Mouse (Mus musculus) left cerebral cortex, postnatal 25 days (tissue): ENCODE data around the gene Fbll1. TPM values are rescaled to one million over a fixed set of nuclear protein-coding genes. Genes with fewer than 3 reads are reported as not detected.

ENCODE experiments used
- DNase-seq, 2 experiments: peaks; one replicate each; pipeline ENCODE4 v3.0.0; 2022; ENCODE audit warnings: low spot score in 2 of 2, mixed read lengths in 1 of 2
- intact Hi-C: fragments of 180-260 bp; cut with DNase I; formaldehyde crosslinking; loops from one replicate; pipeline ENCODE4 v1.15.1; 2025
- total RNA-seq, 2 experiments: library from RNA; stranded (reverse); gene quantifications; 2 replicates each; pipeline ENCODE4 v1.2.3; 2021

Fbll1 gene
- total RNA-seq, 2 experiments from 2014 or later = 42.0 to 45.3 TPM

DNA sequence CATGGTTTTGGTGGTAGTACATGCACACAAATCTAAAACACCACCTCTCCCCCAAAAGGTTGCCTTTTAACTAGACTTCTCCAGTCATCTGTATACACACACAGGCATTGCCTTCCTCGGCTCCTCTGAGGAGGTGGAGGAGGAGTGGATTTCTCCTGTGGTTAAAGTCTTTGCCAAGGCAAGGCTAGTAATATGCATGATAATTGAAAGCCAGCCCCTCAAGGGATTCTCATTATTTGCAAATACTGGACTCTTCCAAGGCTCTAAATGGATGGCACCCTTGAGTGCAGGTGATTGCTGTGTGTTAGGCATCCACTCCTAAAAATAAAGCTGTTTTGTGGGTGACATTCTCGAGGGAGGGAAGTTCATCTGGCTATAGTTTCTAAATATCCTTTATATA lies 10.2 kb downstream of the Fbll1 start:
- no peak for DNase-seq
- intact Hi-C loops = no loop called here

DNA sequence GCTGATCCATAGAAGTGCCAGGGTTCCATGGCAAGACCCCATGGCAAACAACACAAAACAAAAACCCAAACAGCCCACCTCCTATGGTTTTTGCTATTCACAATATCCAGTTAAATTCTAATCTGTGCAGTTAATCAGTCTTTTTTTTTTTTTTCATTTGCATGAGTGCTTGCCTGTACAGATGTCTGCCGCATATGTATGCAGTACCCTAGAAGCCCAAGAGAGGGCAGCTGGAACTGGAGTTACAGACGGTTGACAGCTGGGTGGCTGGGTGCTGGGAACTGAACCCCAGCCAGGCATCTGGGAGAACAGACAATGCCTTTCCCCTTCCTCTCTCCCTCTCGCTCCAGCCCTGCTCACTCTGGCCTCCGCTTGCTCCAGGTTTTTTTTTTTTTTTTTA lies 14.1 kb downstream of the Fbll1 start:
- no peak for DNase-seq
- intact Hi-C loops = no loop called here

DNA sequence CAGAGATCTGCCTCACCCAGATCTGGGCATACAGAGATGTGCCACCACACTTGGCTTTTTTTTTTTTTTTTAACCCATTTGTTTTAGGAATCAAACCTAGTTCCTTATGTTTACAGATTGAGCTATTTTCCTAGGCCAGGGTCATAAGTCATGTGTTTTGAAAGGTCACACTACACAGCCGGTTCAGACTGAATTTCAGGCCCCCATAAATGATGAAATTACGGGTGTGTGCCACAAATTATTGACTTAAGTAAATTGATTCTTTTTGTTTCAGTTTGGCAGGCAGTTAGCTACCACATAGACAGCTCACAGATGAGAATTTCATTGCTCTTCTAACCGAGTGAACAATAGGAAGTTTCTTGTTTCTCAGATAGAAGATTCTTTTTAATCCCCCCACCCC lies 14.7 kb downstream of the Fbll1 start:
- DNase-seq = no peak
- intact Hi-C loops = no loop called here

DNA sequence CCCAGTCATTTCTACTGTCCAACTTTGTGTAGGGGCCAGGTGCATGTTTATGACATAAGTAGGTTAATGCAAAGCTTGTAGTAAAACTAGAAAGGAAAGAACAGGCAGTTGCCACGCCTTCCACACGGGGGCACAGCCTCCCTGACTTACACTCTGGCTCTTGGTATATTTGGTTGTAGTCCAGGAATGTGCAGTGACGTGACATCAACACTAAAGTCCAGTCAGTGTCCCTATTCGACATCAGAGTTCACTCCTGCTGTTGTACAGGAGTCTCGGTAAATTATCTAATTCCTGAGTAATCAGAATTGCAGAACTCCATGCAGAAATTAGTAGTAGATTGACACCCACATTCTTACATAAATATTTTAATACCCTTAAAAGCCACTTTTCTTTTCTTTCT lies 15.6 kb downstream of the Fbll1 start:
- DNase-seq = no peak
- intact Hi-C loops = no loop called here

DNA sequence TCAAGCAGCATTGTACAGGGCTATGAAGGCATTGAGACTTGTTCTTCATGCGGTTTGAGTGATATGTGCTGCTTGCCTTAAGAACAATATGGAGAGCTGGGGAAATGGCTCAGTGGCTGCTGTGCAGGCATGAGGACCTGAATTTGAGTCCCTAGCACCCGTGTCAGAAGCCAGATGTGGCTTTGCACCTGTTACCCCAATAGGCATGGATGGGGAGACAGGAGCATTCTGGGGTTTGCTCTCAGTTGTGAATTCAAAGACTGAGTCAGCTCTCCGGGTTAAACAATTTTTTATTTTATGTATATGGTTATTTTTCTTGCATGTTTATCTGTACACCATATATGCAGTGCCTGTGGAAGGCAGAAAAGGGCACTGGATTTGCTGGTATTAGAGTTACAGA lies 16.2 kb downstream of the Fbll1 start:
- DNase-seq = no peak
- intact Hi-C loops = no loop called here

DNA sequence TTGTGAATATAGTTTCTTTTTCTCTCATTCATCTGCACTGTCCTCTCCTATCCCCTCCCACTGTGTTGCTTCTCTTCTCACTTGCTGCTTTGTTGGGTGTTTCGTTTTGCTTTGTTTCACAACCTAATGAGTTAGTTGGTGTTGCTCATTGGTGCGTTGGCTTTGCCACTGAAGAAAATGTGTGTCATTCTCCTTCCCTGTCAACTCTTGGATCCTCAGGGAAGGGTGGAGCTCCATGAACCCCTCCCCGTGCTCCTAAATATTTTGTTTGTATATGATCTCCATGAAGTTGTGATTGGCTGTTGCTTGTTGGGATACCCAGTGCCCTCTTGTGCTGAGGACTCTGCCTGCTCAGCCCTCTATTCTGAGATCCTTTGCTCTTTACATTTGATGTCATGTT lies 18.3 kb downstream of the Fbll1 start:
- intact Hi-C loops = no loop called here
- no peak for DNase-seq

DNA sequence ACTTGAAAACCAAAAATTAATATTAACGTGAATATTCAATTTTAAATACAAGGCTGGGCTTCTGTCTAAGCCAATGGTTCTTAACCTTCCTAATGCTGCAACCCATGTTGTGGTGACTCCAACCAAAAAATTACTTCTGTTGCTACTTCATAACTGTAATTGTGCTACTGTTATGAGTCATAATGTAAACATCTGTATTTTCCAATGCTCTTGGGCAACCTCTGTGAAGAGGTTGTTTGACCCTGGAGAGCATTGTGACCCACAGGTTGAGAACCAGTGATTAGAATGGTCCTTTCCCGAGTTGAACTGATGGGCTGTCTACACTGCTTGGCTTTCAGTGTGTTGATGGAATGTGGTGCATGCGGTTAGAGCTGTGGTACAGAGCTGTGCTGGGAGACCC lies 22.2 kb downstream of the Fbll1 start:
- intact Hi-C loops = no loop called here
- no peak for DNase-seq

DNA sequence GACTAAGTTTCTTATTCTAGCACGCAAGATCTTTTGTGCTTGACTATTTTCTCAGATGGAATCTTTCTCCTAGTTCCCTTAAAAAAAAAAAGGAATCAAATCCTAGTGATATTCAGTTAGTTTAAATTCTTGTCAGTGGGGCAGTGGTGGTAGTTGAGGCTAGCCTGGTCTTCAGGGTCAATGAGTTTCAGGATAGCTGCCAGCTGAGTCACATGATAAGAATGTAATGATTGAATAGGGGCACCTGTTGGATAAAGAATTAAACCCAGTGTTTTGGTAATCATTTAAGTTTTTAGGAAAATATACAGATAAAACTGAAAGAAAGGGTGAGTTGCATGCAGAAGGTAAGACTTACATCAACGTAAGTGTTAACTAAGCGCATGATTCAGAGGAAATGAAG lies 23.1 kb downstream of the Fbll1 start:
- DNase-seq = no peak
- intact Hi-C loops = no loop called here

DNA sequence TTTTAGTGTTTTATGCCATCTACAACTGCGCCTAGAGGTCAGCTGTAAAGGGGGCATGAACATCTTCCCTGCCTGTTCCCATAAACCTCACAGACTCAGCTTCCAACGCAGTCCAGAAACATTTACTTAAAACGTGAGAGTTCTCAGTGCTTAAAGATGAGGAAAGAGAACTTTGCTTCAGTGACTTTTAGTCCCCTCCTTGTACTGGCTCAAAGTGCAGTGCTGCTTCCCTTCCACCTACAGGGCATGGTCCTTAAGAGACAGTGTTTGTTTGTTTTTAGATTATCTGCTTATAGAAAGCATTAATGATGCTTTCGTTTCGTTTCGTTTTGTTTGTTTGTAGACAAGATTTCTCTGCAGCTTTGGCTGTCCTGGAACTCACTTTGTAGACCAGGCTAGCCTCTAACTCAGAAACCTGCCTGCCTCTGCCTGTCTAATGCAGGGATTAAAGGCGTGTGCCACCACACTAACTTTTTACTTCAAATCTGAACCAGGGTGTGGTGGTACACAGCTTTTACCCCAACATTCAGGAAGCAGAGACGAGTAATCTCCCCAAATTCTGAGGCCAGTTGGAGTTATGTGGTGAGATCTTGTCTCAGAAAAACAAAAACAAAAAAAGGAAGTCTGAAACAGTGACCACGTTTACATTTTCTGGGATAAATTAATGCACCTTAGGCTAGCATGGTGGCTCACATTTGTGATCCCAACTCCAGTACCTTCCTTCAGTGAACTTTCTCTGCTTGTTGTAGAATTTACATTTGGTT lies 27.8 kb downstream of the Fbll1 start:
- no peak for DNase-seq
- intact Hi-C loops = loop anchor here (5.0 kb wide), 1 partner anchor 61 kb away; the partner anchor contains the start of gene Rars

DNA sequence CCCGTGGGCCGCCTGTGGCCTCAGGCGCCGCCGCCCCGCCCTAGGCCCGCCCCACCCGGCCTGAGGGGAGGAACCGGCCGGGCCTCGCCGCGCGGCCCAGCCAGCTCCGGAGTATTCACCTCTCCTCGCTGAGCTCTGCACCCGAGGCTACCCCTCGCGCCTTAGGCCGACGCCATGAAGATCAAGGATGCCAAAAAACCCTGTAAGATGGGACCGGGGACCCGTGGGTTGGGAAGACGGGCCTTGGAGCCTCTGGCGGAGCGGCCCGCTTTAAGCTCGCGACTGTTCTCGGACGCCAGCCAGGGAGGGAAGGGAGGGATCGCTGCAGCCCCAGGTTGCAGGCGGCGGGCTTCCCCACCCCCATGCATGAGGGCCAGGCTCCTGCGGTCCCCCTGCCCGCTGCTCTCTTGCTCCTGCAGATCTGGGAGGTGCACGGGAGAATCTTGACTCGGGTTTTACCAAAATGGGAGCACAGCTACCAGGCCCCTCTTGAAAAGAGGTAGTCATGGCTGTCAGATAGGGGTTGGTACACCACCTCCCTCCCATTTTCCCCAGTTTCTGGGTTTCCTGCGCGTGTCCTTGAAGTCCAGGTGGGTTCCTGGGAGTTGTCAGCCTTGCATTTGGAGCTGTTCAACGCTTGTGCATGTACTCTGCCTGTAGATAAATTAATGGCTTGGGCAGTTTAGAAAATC lies 28.8 kb downstream of the Fbll1 start:
- intact Hi-C loops = loop anchor here (5.0 kb wide), 1 partner anchor 62 kb away; the partner anchor contains the start of gene Rars

DNA sequence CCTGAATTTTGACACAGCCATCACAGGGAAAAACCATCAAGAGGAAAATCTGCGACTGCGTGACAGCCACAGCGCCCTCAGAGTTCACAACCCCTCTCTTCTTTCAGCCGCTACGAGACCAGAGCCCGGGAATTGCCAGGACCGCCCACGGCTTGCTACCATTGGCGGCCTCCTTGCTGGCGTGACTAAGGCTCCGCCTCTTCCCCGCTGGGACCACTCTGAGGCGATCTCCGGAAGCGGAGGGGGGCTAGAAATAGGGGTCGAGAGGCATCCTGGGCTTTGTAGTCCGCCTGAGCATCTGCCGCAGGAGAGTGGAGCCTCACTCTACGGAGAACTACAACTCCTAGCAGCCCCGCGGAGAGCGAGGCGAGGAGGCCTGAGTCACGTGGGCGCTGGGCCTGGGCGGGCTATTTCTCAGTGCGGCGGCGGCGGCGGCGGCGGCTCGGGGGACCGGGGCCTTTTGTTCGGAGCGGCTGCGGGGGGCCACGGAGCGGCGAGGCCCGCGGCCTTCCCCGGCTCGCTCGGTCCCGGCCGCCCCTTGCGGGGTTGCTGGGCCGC lies 29.4 kb downstream of the Fbll1 start, which contains the start of gene Pank3:
Pank3 (plus strand) TSS at position 297 of the 558 bp plus-strand sequence.
- peak; percentile 96 to 100 for DNase-seq
- intact Hi-C loops = no loop called here

More for the DNA sequence above, 28.8 kb downstream of the Fbll1 start:
- peak in 1 of 2 experiments; percentile 67 for DNase-seq

DNA sequence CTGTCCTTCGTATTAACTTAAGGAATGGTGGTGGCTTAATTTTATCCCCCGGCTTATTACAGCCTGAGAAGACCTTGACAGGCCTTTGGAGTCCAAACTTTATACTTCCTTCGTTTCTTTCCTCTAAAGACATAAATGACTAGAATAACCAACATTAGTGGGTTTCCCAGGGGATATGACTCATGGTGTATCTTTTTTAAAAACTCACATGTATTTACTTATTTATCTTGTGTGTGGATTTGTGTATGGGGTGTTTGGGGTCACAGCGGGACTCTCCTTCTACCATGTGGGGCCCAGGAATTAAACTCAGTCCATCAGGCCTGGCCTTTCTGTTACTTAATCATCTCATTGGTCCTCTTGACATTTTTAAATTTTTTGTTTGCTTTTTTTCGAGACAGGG lies 31.8 kb downstream of the Fbll1 start:
- no peak for DNase-seq
- intact Hi-C loops = no loop called here

DNA sequence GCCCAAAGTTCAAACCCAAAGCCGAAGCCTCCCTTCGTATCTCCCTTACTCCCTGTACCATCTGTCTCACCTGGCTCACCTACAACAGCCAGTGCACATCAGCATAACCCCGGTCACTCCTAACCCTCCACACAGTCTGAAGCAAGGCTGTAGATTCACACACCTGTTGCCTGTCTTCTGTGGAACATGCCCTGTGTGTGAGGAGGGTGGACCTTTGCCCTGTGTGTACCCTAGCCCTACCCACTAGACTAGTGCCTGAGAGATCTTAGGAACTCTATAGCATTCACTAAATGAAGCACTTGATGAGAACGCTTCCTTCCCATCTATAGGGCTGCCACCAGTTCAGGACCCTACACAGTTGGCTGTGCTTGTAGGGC lies 38.1 kb downstream of the Fbll1 start:
- intact Hi-C loops = no loop called here
- no peak for DNase-seq

DNA sequence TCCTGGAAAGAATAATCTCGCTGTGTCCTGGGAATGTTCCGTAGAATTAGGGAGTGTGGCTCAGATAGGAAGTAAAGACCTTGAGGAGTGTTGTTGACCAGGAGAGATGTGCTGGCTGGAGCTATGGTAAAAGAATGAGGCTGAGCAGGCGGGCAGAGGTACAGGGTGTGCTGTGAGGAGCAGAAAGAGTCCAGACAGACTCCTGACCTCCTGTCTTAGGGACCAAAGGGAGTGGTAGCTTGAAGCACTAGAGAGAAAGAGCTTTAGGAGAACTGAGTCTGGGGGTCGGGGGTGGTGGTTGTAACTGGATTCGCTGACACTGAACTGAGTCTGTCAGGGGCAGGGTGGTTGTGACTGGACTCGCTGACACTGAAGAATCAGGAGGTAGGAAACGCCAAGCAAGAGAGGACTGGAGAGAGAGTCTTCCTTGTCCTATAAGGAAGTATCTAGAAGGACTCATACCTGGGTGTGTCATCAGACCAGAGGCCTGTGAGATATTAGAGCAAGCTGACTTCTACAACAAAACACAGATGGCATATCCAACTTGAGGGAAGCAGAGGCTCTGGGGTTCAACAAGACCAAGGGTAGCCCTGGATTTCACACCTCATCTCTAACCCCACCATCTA lies 38.6 kb downstream of the Fbll1 start:
- intact Hi-C loops = no loop called here
- no peak for DNase-seq

DNA sequence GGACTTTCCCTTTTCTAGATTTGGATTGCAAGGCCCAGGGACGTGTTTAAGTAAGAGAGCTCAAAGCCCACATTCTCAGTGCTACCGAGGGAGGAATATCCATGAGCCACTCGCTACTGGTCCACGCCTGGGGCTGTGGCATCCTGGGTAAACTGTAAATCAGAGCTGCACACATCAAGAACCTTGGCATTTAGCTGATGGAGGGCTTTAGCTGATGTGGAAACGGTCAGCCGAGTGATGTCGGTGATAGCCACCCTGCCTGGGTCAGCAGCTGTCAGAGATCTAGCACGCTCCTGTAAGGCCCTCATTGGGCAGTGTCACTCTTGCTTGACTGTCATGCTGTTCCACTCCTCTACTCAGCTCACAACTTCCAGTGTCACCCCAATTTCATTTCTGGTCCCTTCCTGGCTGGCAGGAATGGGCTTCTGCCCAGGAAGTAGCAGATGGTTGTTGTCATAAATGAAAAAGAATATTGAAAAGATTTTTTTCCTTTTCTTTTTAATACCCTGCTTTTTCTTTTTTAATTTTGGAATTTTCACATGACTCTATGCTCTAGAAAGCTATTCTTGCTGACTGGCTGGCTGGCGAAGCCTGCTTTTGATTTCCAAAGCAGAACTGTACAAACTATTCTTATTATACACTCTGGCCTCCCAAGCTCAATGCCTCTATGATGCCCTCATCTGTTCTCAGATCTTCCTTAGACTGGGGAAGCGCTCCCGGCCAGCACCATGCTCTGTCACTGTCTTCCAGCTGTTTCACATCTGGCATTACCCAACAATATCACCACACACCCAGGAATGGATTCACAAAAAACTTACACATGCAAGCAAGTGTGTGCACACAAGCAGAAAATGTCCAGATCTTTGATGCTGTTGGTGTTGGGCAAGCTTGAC lies 42.0 kb downstream of the Fbll1 start:
- DNase-seq = peak in 1 of 2 experiments; percentile 13
- intact Hi-C loops = no loop called here

DNA sequence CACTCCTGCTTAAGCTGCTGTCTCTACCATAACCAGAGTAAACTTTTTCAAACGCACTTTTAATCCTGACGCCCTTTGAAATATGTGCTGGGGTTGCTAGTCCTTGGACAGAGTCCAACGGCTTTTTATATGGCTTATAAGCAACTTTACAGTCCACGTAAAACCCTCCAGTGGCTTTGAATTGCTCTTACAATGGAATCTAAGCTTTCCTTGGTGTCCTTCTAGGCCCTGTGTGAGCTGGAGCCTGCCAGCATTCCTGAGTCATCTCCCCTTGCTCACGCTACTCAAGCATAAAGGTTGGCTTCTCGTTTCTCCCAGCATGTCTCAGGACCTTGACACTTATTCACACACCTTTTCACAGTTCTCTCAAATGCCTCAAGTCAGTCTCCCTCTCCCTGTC lies 43.1 kb downstream of the Fbll1 start:
- DNase-seq = no peak
- intact Hi-C loops = no loop called here

DNA sequence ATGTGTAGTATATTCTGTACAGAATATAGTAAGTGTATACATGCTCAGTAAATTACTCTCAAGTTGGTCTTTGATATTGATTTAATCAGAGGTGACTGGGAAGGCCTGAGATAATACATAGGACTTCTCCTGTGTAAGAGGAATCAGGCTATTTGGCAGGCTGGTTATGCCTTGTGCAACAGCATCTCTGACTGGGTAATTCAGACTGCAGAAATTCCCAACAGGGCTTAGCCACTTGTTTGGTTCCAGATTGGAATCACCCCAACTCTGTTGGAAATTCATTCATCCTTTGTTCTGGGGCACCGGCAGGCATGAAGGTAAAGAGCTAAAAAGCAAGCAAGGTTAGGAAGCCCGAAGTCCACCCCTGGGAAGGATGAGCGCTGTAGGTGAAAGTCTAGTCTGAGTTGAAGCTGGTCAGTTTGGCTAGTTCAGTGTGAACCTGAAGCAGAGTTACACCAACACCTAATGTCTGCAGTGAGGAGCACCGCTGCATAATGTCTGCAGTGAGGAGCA lies 43.7 kb downstream of the Fbll1 start:
- intact Hi-C loops = no loop called here
- DNase-seq = no peak

DNA sequence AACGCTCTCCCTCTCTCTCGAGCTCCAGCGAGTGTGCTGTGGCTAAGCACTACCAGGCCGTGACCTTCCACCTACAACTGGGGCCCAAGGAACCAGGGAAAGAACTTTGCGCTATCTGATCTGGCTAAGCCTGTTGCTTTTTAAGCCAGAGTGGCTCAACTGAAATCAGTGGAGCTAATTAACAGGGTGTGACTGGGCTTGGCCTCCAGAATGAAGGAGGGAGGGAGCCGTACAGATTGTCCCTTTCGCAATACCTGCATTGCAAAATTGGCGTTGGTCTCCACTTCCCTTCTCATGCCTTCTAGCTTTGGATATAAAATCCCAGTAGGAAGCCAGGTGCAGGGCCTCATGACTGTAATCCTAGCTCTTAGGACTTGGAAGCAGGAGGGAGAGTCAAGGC lies 48.1 kb downstream of the Fbll1 start:
- intact Hi-C loops = no loop called here
- DNase-seq = no peak
